Mouse (Mus musculus) C2C12 (cell line): ENCODE measurements around the gene Dpp8. TPM values are rescaled to one million over a fixed set of nuclear protein-coding genes. Genes with fewer than 3 reads are reported as not detected.
A peak's percentile ranks its signal among the peaks of the same experiment; 100 is the strongest.

ENCODE experiments used
- H3K27me3 ChIP-seq: one replicate; pipeline ENCODE4 v1.6.1; 2011; ENCODE audit not compliant: control insufficient read depth, insufficient read depth, insufficient read length
- H3K36me3 ChIP-seq: one replicate; pipeline ENCODE4 v1.6.1; 2011; ENCODE audit not compliant: control insufficient read depth, insufficient read depth
- H3K4me3 ChIP-seq: one replicate; pipeline ENCODE4 v1.5.1; 2011; ENCODE audit warnings: mild to moderate bottlenecking, control low read depth; ENCODE audit not compliant: poor library complexity, insufficient read depth, severe bottlenecking
- H3K79me2 ChIP-seq: one replicate; pipeline ENCODE4 v1.6.1; 2011; ENCODE audit not compliant: control insufficient read depth, insufficient read depth
- H3K79me3 ChIP-seq: one replicate; pipeline ENCODE4 v1.6.1; 2011; ENCODE audit warnings: low read depth, control low read depth
- H3ac ChIP-seq: one replicate; pipeline ENCODE3; 2011; ENCODE audit warnings: low read depth; ENCODE audit not compliant: control insufficient read depth, insufficient read length
- CEBPB ChIP-seq: IDR thresholded peaks from one replicate; pipeline ENCODE4 v1.6.1; 2011; ENCODE audit warnings: low read depth, mild to moderate bottlenecking, control low read depth, moderate library complexity
- CTCF ChIP-seq: IDR thresholded peaks from one replicate; pipeline ENCODE4 v1.5.1; 2011; ENCODE audit not compliant: control insufficient read depth, insufficient read depth, insufficient read length
- FOSL1 ChIP-seq: IDR thresholded peaks from one replicate; pipeline ENCODE4 v1.8.0; 2011; ENCODE audit warnings: mild to moderate bottlenecking, low read length; ENCODE audit not compliant: poor library complexity, insufficient read depth, severe bottlenecking
- MAX ChIP-seq: IDR thresholded peaks from one replicate; pipeline ENCODE4 v1.6.1; 2011; ENCODE audit warnings: mild to moderate bottlenecking, control low read depth
- MYOD1 ChIP-seq: IDR thresholded peaks from one replicate; pipeline ENCODE4 v1.6.1; 2011; ENCODE audit warnings: low read depth; ENCODE audit not compliant: control insufficient read depth, insufficient read length
- MYOG ChIP-seq: IDR thresholded peaks from one replicate; pipeline ENCODE4 v1.6.1; 2011; ENCODE audit not compliant: control insufficient read depth, insufficient read length; ENCODE audit errors: extremely low read depth
- USF1 ChIP-seq: IDR thresholded peaks from one replicate; pipeline ENCODE4 v1.6.1; 2011; ENCODE audit warnings: low read depth, mild to moderate bottlenecking, control low read depth, moderate library complexity
- long read RNA-seq, 2 experiments: library from polyadenylated mRNA; unstranded; transcript quantifications; one replicate each; pipeline ENCODE4 v2.0.0; 2019 to 2020
- polyA plus RNA-seq: library from polyadenylated mRNA; unstranded; fragments of >200 nt; fragmentation: generic; extraction: Trizol; gene quantifications from one replicate; pipeline ENCODE4 v1.2.1, GENCODE M21; 2012; ENCODE audit warnings: missing spikeins

The Dpp8 gene
- 15.5 TPM for polyA plus RNA-seq
- long read RNA-seq, experiment 1, full-length matches to known transcripts, result 7 of 16 reads
- long read RNA-seq, experiment 1, partial matches to known transcripts, result 5 of 16 reads
- long read RNA-seq, experiment 1, other reads (novel, unspliced or antisense), result 4 of 16 reads
- long read RNA-seq, experiment 2, full-length matches to known transcripts, result 286 of 357 reads
- long read RNA-seq, experiment 2, partial matches to known transcripts, result 27 of 357 reads
- long read RNA-seq, experiment 2, other reads (novel, unspliced or antisense), result 44 of 357 reads

- Histone ChIP-seq H3K36me3 (peaks cover 5% of the 10 kb centered on the region), H3K79me3 (peaks cover 10% of the 10 kb centered on the region), H3ac (peak within 1 kb of the TSS; percentile 86), H3K4me3 (peak within 1 kb of the TSS; percentile 66), H3K79me2 (peaks cover 18% of the 10 kb centered on the region), H3K27me3 (peaks cover 3% of the 10 kb centered on the region)
- TF ChIP-seq USF1 (peak; percentile 20), MAX (peak; percentile 95), CTCF (peak; percentile 94), MYOD1 (no peak), FOSL1 (no peak), MYOG (no peak), CEBPB (no peak)
Measured at GRCm38 (mm10) chr9:65032269-65033108, at the start of gene Dpp8. Dpp8 (plus strand) TSS chr9:65032414.

- no peaks in the 10 kb centered on the region for H3K79me3 ChIP-seq
- no peak overlapping the region for H3ac ChIP-seq
- no peaks in the 10 kb centered on the region for H3K27me3 ChIP-seq
- TF ChIP-seq CEBPB (no peak), USF1 (no peak), CTCF (no peak), MYOG (no peak), MAX (no peak), FOSL1 (no peak), MYOD1 (no peak)
- no peak overlapping the region for H3K4me3 ChIP-seq
- H3K79me2 ChIP-seq, result no peaks in the 10 kb centered on the region
- H3K36me3 ChIP-seq, result peaks cover 79% of the 10 kb centered on the region
Measured at GRCm38 (mm10) chr9:64985037-64985794, 47.0 kb upstream of the Dpp8 start.

GRCm38 (mm10) chr9:64985807-64986206 lies 46.4 kb upstream of the Dpp8 start:
- Histone ChIP-seq H3ac (no peak overlapping the region), H3K36me3 (peaks cover 75% of the 10 kb centered on the region), H3K27me3 (no peaks in the 10 kb centered on the region), H3K79me3 (no peaks in the 10 kb centered on the region), H3K4me3 (no peak overlapping the region), H3K79me2 (no peaks in the 10 kb centered on the region)
- TF ChIP-seq MYOD1 (no peak), FOSL1 (no peak), USF1 (no peak), CTCF (no peak), MYOG (no peak), CEBPB (no peak), MAX (no peak)

- Histone ChIP-seq H3K79me2 (no peaks in the 10 kb centered on the region), H3K36me3 (peaks cover 58% of the 10 kb centered on the region), H3ac (no peak overlapping the region), H3K27me3 (no peaks in the 10 kb centered on the region), H3K4me3 (no peak overlapping the region), H3K79me3 (no peaks in the 10 kb centered on the region)
- TF ChIP-seq CEBPB (no peak), CTCF (no peak), FOSL1 (no peak), MYOD1 (no peak), MYOG (no peak), USF1 (no peak), MAX (no peak)
Measured at GRCm38 (mm10) chr9:64987651-64988050, 44.6 kb upstream of the Dpp8 start.

- Histone ChIP-seq H3ac (no peak overlapping the region), H3K79me2 (no peaks in the 10 kb centered on the region), H3K4me3 (no peak overlapping the region), H3K27me3 (no peaks in the 10 kb centered on the region), H3K79me3 (no peaks in the 10 kb centered on the region), H3K36me3 (peaks cover 54% of the 10 kb centered on the region)
- TF ChIP-seq MYOD1 (no peak), MYOG (no peak), FOSL1 (no peak), CEBPB (no peak), MAX (no peak), USF1 (no peak), CTCF (no peak)
Measured at GRCm38 (mm10) chr9:64988443-64988842, 43.8 kb upstream of the Dpp8 start.
